Mouse (Mus musculus) neural tube, embryonic 14.5 days (tissue): ENCODE results near the gene Cd247. TPM values are rescaled to one million over a fixed set of nuclear protein-coding genes. Genes with fewer than 3 reads are reported as not detected.

Experiments used
- ATAC-seq: fragments of 200-750 bp; cut with Nextera tagmentation; 2 replicates; pipeline ENCODE4 v1.8.0; 2017; ENCODE audit warnings: low read depth, mild to moderate bottlenecking, moderate TSS enrichment, moderate library complexity
- H3K27ac ChIP-seq: fragments of 300-500 bp; sonication (generic); 2 replicates; pipeline ENCODE4 v1.5.1; 2014; ENCODE audit warnings: low read depth, mild to moderate bottlenecking, control low read depth, low read length, moderate library complexity, mixed read lengths
- H3K27me3 ChIP-seq: fragments of 300-500 bp; sonication (generic); 2 replicates; pipeline ENCODE4 v1.6.1; 2014; ENCODE audit warnings: low read length; ENCODE audit not compliant: control insufficient read depth, insufficient read depth
- H3K36me3 ChIP-seq: fragments of 300-500 bp; sonication (generic); 2 replicates; pipeline ENCODE4 v1.6.1; 2014; ENCODE audit warnings: low read length, mixed read lengths; ENCODE audit not compliant: control insufficient read depth, insufficient read depth
- H3K4me1 ChIP-seq: fragments of 300-500 bp; sonication (generic); 2 replicates; pipeline ENCODE4 v1.6.1; 2014; ENCODE audit warnings: low read length; ENCODE audit not compliant: control insufficient read depth, insufficient read depth
- H3K4me2 ChIP-seq: fragments of 300-500 bp; sonication (generic); 2 replicates; pipeline ENCODE4 v1.6.1; 2014; ENCODE audit warnings: mild to moderate bottlenecking, low read depth, low read length, control low read depth
- H3K4me3 ChIP-seq: fragments of 300-500 bp; sonication (generic); 2 replicates; pipeline ENCODE4 v1.5.1; 2014; ENCODE audit warnings: low read depth, low read length, control low read depth, mixed read lengths
- H3K9ac ChIP-seq: fragments of 300-500 bp; sonication (generic); replicated peaks from 2 replicates; pipeline ENCODE4 v1.6.1; 2014; ENCODE audit warnings: low read depth, mild to moderate bottlenecking, control low read depth, low read length, mixed read lengths
- H3K9me3 ChIP-seq: fragments of 300-500 bp; sonication (generic); 2 replicates; pipeline ENCODE4 v1.6.1; 2016; ENCODE audit warnings: low read length; ENCODE audit not compliant: control insufficient read depth
- WGBS: fragments of 180-500 bp; shearing (Covaris S2); extraction: QIAGEN DNeasy Blood & Tissue Kit; methylation state at CpG from one replicate; pipeline ENCODE4 v1.1.7; 2014; 5-methylcytosine and 5-hydroxymethylcytosine counted together
- polyA plus RNA-seq: library from polyadenylated mRNA; unstranded; fragments of >200 nt; fragmentation: Nextera tagmentation; extraction: Ambion mirVana; gene quantifications from 2 replicates; pipeline ENCODE4 v1.2.1, GENCODE M21; 2014

Gene Cd247
- polyA plus RNA-seq, 1 experiment from 2014 or later = 1.1 TPM

GRCm38 (mm10) chr1:165849458-165850445 lies 61.3 kb downstream of the Cd247 start:
- Histone ChIP-seq H3K9me3 (no peaks in the 10 kb centered on the region), H3K27me3 (peaks cover 3% of the 10 kb centered on the region; the same call in 1 of the 2 replicates)

GRCm38 (mm10) chr1:165852131-165852530 lies 63.6 kb downstream of the Cd247 start:
- H3K9ac ChIP-seq = no peak overlapping the region
- H3K4me1 ChIP-seq = no peaks in the 10 kb centered on the region
- 39% methylated on average over 5 of the region's 5 CpGs for WGBS
- no peak overlapping the region for H3K4me3 ChIP-seq
- no peak overlapping the region for H3K4me2 ChIP-seq
- H3K9me3 ChIP-seq = no peaks in the 10 kb centered on the region
- no peak overlapping the region for H3K27ac ChIP-seq
- H3K36me3 ChIP-seq = no peaks in the 10 kb centered on the region
- no peaks in the 10 kb centered on the region; the same call in 1 of the 2 replicates for H3K27me3 ChIP-seq
- ATAC-seq = no peak

More at GRCm38 (mm10) chr1:165849458-165850445, 61.3 kb downstream of the Cd247 start:
- no peaks in the 10 kb centered on the region for H3K36me3 ChIP-seq
- WGBS = 87% methylated on average over 17 of the region's 17 CpGs
- H3K27ac ChIP-seq = no peak overlapping the region
- H3K4me1 ChIP-seq = peaks cover 2% of the 10 kb centered on the region; the same call in 1 of the 2 replicates
- no peak overlapping the region for H3K9ac ChIP-seq
- no peak for ATAC-seq
- no peak overlapping the region for H3K4me2 ChIP-seq
- H3K4me3 ChIP-seq = no peak overlapping the region

DNA sequence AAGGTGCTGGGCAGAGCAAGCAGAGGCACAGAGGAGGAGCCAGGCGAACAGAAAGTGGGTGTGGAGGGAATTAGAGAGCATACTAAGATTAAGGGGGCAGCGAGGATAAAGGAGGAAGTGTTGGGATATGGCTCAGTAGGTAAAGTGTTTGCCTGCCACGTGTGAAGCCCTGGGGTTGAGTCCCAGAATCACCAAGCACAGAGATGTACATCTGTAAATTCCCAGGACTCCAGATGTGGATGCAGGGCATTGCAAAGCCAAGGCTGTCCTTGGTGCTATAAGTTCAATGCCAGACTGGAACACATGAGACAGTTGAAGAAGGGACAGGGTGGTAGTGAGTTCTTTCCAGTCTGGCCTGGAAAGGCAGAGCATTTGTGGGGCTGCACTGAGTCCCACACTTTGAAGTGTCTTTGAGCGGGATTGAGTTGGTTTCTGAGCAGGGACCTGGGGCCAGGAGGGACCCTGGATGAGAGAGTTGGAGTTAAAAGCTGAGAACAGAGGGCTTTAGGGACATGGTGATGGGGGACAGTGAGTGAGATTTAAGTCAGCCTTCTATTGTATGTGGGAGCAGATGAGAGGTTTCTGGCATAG lies 64.7 kb downstream of the Cd247 start:
- Histone ChIP-seq H3K4me2 (no peak overlapping the region), H3K4me1 (no peaks in the 10 kb centered on the region), H3K9ac (no peak overlapping the region), H3K36me3 (no peaks in the 10 kb centered on the region), H3K27ac (no peak overlapping the region), H3K4me3 (no peak overlapping the region), H3K27me3 (no peaks in the 10 kb centered on the region; the same call in 1 of the 2 replicates), H3K9me3 (no peaks in the 10 kb centered on the region)
- WGBS = 60% methylated on average over 4 of the region's 4 CpGs
- no peak for ATAC-seq

DNA sequence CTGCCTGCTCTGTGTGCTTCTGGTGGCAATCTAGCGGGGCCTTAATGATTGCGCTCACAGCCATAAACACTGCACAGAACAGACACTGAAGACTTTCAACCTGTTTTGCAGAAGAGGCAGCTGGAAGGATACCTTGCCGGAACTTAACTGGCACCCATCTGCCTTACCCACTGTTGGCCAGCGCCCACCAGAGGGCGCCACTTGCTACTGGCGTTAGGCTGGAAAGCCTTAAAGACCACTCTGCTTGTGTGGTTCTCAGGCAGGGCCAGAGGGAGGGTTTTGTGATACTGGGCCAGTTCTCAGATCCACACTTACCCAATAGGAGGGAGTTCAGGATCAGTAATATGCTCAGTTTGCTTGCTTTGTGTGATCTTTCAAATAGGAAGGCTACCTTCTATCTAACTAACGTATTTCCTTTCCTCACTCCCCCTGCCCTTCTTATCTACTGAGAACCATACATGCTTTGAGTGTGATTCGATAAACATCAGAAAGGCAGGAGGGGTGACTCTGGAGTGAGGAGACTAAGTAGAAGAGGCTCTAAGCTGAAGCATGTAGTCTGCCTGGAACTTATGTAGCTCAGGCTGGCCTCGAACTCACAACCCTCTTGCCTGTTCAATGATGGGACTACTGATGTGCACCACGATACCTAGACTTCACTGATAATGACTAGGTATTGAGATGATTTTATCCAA lies 65.4 kb downstream of the Cd247 start:
- WGBS = 59% methylated on average over 10 of the region's 10 CpGs
- H3K27ac ChIP-seq = no peak overlapping the region
- no peaks in the 10 kb centered on the region for H3K9me3 ChIP-seq
- no peak overlapping the region for H3K4me2 ChIP-seq
- H3K36me3 ChIP-seq = no peaks in the 10 kb centered on the region
- no peak overlapping the region for H3K9ac ChIP-seq
- H3K4me1 ChIP-seq = no peaks in the 10 kb centered on the region
- H3K27me3 ChIP-seq = no peaks in the 10 kb centered on the region; the same call in 1 of the 2 replicates
- no peak overlapping the region for H3K4me3 ChIP-seq
- no peak for ATAC-seq

GRCm38 (mm10) chr1:165855759-165856545 lies 67.5 kb downstream of the Cd247 start:
- Histone ChIP-seq H3K27me3 (no peaks in the 10 kb centered on the region; the same call in 1 of the 2 replicates), H3K4me2 (no peak overlapping the region), H3K4me1 (no peaks in the 10 kb centered on the region), H3K27ac (no peak overlapping the region), H3K9ac (no peak overlapping the region), H3K9me3 (no peaks in the 10 kb centered on the region), H3K4me3 (no peak overlapping the region), H3K36me3 (no peaks in the 10 kb centered on the region)
- 57% methylated on average over 9 of the region's 9 CpGs for WGBS
- ATAC-seq = no peak

GRCm38 (mm10) chr1:165857279-165857678 lies 68.8 kb downstream of the Cd247 start:
- no peak for ATAC-seq
- Histone ChIP-seq H3K27me3 (no peaks in the 10 kb centered on the region), H3K9me3 (no peaks in the 10 kb centered on the region), H3K4me3 (no peak overlapping the region), H3K9ac (no peak overlapping the region), H3K36me3 (no peaks in the 10 kb centered on the region), H3K4me2 (no peak overlapping the region), H3K4me1 (no peaks in the 10 kb centered on the region), H3K27ac (no peak overlapping the region)
- 96% methylated on average over 11 of the region's 11 CpGs for WGBS

- 83% methylated on average over 5 of the region's 5 CpGs for WGBS
- Histone ChIP-seq H3K4me3 (no peak overlapping the region), H3K27ac (no peak overlapping the region), H3K9me3 (no peaks in the 10 kb centered on the region), H3K4me2 (no peak overlapping the region), H3K36me3 (no peaks in the 10 kb centered on the region), H3K4me1 (no peaks in the 10 kb centered on the region), H3K27me3 (no peaks in the 10 kb centered on the region), H3K9ac (no peak overlapping the region)
- no peak for ATAC-seq
Measured at GRCm38 (mm10) chr1:165858356-165858755, 69.9 kb downstream of the Cd247 start.

DNA sequence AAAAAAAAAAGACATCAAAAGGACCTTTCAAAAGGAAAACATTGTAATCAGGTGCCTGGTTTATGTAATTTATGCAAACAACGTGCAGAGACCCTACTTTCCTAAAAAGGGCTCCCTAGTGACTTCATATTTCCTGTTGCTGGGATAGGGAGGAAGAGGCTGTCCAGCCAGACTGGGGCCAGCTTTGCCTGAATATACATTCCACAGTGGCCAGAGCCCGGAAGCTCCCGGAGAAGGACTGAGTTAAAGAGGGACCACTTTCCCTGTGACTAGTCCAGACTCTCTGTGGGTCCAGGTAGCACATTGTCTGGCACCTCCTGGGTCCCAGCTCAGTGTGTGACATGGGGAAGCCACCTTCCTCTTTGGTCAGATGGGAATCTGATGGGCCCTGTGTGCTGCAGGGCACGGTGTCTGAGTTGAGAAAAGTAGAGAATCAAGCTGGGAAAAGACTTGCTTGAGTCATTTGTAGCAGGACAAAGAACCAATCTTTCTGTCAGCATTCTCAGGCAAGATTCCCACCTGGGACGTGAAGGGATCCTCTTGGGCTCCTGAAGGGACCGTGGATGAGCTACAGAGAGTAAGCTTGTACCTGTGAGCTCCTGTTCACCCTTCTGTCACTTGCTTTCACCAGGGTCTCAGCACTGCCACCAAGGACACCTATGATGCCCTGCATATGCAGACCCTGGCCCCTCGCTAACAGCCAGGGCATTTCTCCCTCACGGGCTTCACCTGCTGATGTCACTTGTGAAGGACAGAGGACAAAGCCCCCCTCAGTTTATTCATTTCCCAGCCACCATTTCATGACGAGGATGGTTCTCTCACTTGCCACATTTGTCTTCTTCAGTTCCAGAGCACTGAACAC lies 72.1 kb downstream of the Cd247 start:
- no peak overlapping the region for H3K27ac ChIP-seq
- 76% methylated on average over 9 of the region's 9 CpGs for WGBS

More for the DNA sequence above, 72.1 kb downstream of the Cd247 start:
- H3K36me3 ChIP-seq = no peaks in the 10 kb centered on the region
- H3K4me3 ChIP-seq = no peak overlapping the region
- no peak for ATAC-seq
- no peak overlapping the region for H3K4me2 ChIP-seq
- H3K27me3 ChIP-seq = no peaks in the 10 kb centered on the region
- no peak overlapping the region for H3K9ac ChIP-seq
- H3K9me3 ChIP-seq = no peaks in the 10 kb centered on the region
- peaks cover 4% of the 10 kb centered on the region; the same call in 1 of the 2 replicates for H3K4me1 ChIP-seq
